13 mouse cellular contexts compared by ENCODE assay signal in the genomic region with DNA sequence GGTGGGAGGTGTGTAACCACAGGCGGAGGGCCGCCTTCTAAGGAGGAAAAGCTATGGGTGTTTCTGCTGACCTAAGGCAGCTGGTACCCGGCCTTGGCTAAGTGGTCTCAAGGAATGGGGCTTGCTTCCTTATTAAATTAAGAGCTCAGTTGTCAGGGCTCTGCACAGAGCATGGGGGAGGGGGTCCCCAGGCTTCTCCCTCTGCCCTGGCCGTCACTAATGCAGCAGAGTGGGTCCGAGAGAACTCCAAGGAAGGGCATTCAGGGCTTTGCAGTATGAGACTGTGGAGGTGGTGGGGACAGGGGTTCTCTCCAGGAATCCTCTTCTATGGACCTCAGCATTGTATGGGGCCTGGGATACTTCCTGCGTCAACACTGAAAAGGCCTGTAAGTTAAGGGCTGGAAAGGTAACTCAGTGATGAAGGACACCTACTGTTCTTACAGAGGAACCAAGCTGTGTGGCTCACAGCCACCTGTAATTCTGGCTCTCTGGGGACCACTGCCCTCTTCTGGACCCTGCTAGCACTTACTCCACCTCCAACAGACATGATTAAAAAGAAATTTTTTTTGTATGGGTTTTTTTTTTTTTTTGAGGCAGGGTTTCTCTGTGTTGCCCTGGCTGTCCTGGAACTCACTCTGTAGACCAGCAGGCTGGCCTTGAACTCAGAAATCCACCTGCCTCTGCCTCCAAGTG. TPM values are rescaled to one million over a fixed set of nuclear protein-coding genes. Genes with fewer than 3 reads are reported as not detected.
A peak's percentile ranks its signal among the peaks of the same experiment; 100 is the strongest.
DNase-seq lines count a peak whose midpoint lies in the region; ATAC-seq lines count a peak whose summit lies in the region.
"Had no signal": no experiment of that assay in that cellular context is flagged by ENCODE, and none has a peak within 500 bp of the region (broad histone marks: within the 10 kb centered on the region; RNA-seq: fewer than 3 reads in every experiment).

No protein-coding gene starts in this region.

- no peak overlapping the region for H3K9ac ChIP-seq in midbrain, embryonic 14.5 days (replicated peaks; ENCODE audit: low read length)
- no peak overlapping the region for H3K9ac ChIP-seq in embryonic facial prominence, embryonic 14.5 days (ENCODE audit: low read depth, low read length)
- H3K9ac ChIP-seq: neural tube, embryonic 15.5 days had no signal

- H3K4me1 ChIP-seq in midbrain, embryonic 14.5 days (ENCODE audit: control insufficient read depth, insufficient read depth, low read length): no peaks in the 10 kb centered on the region
- H3K4me1 ChIP-seq in midbrain, embryonic 10.5 days: peaks cover 7% of the 10 kb centered on the region
- peaks cover 11% of the 10 kb centered on the region; the same call in 1 of the 2 replicates for H3K4me1 ChIP-seq in embryonic facial prominence, embryonic 14.5 days (ENCODE audit: control insufficient read depth, insufficient read depth, low read length)
- H3K4me1 ChIP-seq: neural tube, embryonic 15.5 days had no signal

- no peak overlapping the region for H3K4me2 ChIP-seq in midbrain, embryonic 14.5 days (ENCODE audit: low read length)
- no peak overlapping the region for H3K4me2 ChIP-seq in embryonic facial prominence, embryonic 14.5 days (ENCODE audit: low read depth, low read length)
- H3K4me2 ChIP-seq: heart, embryonic 11.5 days; neural tube, embryonic 15.5 days had no signal

- H3K27ac ChIP-seq in midbrain, embryonic 14.5 days (replicated peaks; ENCODE audit: low read depth, low read length): no peak overlapping the region
- no peak overlapping the region for H3K27ac ChIP-seq in midbrain, embryonic 10.5 days (replicated peaks)
- no peak overlapping the region for H3K27ac ChIP-seq in embryonic facial prominence, embryonic 14.5 days (replicated peaks; ENCODE audit: low read depth, low read length)
- H3K27ac ChIP-seq: neural tube, embryonic 15.5 days had no signal

- H3K4me3 ChIP-seq in midbrain, embryonic 14.5 days (replicated peaks; ENCODE audit: low read depth, low read length): no peak overlapping the region
- no peak overlapping the region for H3K4me3 ChIP-seq in midbrain, embryonic 10.5 days
- no peak overlapping the region for H3K4me3 ChIP-seq in embryonic facial prominence, embryonic 14.5 days (ENCODE audit: low read depth, low read length)
- H3K4me3 ChIP-seq: erythroblast, embryonic 14.5 days; neural tube, embryonic 15.5 days had no signal

- H3K9me3 ChIP-seq in midbrain, embryonic 14.5 days (ENCODE audit: control insufficient read depth, low read length): no peaks in the 10 kb centered on the region
- H3K9me3 ChIP-seq in midbrain, embryonic 10.5 days (replicated peaks): no peaks in the 10 kb centered on the region
- H3K9me3 ChIP-seq in embryonic facial prominence, embryonic 14.5 days (ENCODE audit: control insufficient read depth, low read length): no peaks in the 10 kb centered on the region
- H3K9me3 ChIP-seq: neural tube, embryonic 15.5 days had no signal

- H3K27me3 ChIP-seq in midbrain, embryonic 14.5 days (ENCODE audit: control insufficient read depth, insufficient read depth, low read length): no peaks in the 10 kb centered on the region
- H3K27me3 ChIP-seq in midbrain, embryonic 10.5 days (ENCODE audit: low read depth, poor library complexity, severe bottlenecking): peaks cover 10% of the 10 kb centered on the region
- H3K27me3 ChIP-seq in embryonic facial prominence, embryonic 14.5 days (replicated peaks; ENCODE audit: control insufficient read depth, insufficient read depth, low read length): no peaks in the 10 kb centered on the region

- no peaks in the 10 kb centered on the region for H3K36me3 ChIP-seq in midbrain, embryonic 14.5 days (ENCODE audit: control insufficient read depth, insufficient read depth, low read length)
- H3K36me3 ChIP-seq in midbrain, embryonic 10.5 days: no peaks in the 10 kb centered on the region
- H3K36me3 ChIP-seq in embryonic facial prominence, embryonic 14.5 days (ENCODE audit: control insufficient read depth, insufficient read depth, low read length): no peaks in the 10 kb centered on the region
- H3K36me3 ChIP-seq: neural tube, embryonic 15.5 days had no signal

- 49% methylated on average over 6 of the region's 6 CpGs for WGBS in midbrain, embryonic 14.5 days
- 54% methylated on average over 6 of the region's 6 CpGs for WGBS in midbrain, embryonic 10.5 days
- WGBS in embryonic facial prominence, embryonic 14.5 days: 53% methylated on average over 6 of the region's 6 CpGs

- DNase-seq in heart, postnatal 4 days: peak; percentile 26
- no peak for DNase-seq in heart, postnatal 25 days (ENCODE audit: low spot score)
- peak; percentile 43 for DNase-seq in midbrain, embryonic 14.5 days
- no peak for DNase-seq in midbrain, embryonic 10.5 days (ENCODE audit: low spot score)
- DNase-seq in embryonic facial prominence, embryonic 14.5 days (ENCODE audit: low spot score): peak; percentile 42
- peak; percentile 30 to 48 for DNase-seq in thymus, postnatal 36 days
- DNase-seq in urinary bladder, postnatal 14 days (ENCODE audit: low spot score): no peak
- DNase-seq in urinary bladder, adult 18-20 months (ENCODE audit: low spot score in 2 of 2): no peak
- DNase-seq: lung, postnatal 14 days had no signal

- no peak for ATAC-seq in midbrain, embryonic 14.5 days (ENCODE audit: low FRiP score, low TSS enrichment)
- ATAC-seq in embryonic facial prominence, embryonic 14.5 days (ENCODE audit: low read depth): peak; percentile 51; the same call in 1 of the 2 replicates

- intact Hi-C loops in heart, postnatal 25 days (cut with DNase I): loop anchor here (5.0 to 10.0 kb wide), 3 partner anchors 62 to 235 kb away; no protein-coding TSS in a partner anchor

RNA-seq across cellular contexts. Expression of a gene that starts 19.5 kb away (rescaled TPM):
- not detected for total RNA-seq in heart, postnatal 4 days (2021)
- not detected for total RNA-seq in heart, postnatal 25 days (2021)
- not detected in 2 replicates for polyA plus RNA-seq in midbrain, embryonic 14.5 days (2014; fragmentation: Nextera tagmentation; extraction: Ambion mirVana)
- not detected in 2 replicates for polyA plus RNA-seq in midbrain, embryonic 10.5 days (2016; fragmentation: Nextera tagmentation; extraction: Ambion mirVana)
- polyA plus RNA-seq in embryonic facial prominence, embryonic 14.5 days (2014; fragmentation: Nextera tagmentation; extraction: Ambion mirVana): not detected in 2 replicates
- total RNA-seq: layer of hippocampus, postnatal 25 days had no signal
- polyA plus RNA-seq: erythroblast, embryonic 14.5 days; heart, embryonic 11.5 days; neural tube, embryonic 15.5 days had no signal

Comparison
In these comparisons a context has a peak if more than half of its experiments do, and no peak if none do; other contexts are left out.
1. DNase-seq: peak in heart, postnatal 4 days (single experiment), midbrain, embryonic 14.5 days (single experiment), embryonic facial prominence, embryonic 14.5 days (single experiment) and thymus, postnatal 36 days (2 of 2); none in heart, postnatal 25 days (single experiment), midbrain, embryonic 10.5 days (single experiment), urinary bladder, postnatal 14 days (single experiment) and urinary bladder, adult 18-20 months (0 of 2).